In the genomic region with DNA sequence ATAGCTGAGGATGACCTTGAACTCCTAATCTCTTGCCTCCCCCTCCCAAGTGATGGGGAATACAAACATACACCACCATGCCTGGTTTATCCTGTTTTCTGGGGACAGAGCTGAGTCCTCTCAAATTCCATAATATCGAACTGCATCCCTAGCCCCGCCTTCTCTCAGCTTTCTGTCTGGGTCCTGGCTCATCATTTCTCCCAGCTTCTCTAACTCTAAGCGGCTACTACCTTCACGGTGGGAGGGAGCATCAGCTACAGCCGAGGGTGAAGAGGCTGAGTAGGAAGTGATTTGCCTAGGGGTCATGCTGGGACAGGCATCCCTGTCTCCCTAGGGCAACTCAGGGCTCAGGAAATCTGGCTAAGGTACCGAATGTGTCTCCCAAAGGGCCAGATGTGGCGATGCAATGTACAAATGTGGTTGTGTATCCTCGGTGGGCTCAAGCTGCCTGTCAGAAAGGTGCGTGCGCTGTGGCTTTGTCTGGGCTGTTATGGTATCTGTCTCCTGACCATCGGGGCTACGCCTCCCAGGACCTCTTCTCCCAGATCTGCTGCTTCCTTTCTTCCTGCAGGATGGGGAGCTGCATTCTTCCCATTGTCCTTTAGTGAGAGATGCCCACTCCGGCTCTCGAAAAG, we compare ENCODE assay signal across 8 mouse cellular contexts. TPM values are rescaled to one million over a fixed set of nuclear protein-coding genes. Genes with fewer than 3 reads are reported as not detected.
DNase-seq lines count a peak whose midpoint lies in the region; ATAC-seq and TF ChIP-seq lines count a peak whose summit lies in the region.

No protein-coding gene starts in this region.

- H3K4me3 ChIP-seq in kidney, embryonic 15.5 days (replicated peaks): peak overlapping the region; percentile 64
- H3K4me3 ChIP-seq in embryonic facial prominence, embryonic 11.5 days (ENCODE audit: low read depth, low read length): peak overlapping the region; percentile 55
- peak overlapping the region; percentile 70 for H3K4me3 ChIP-seq in hindbrain, embryonic 14.5 days (replicated peaks; ENCODE audit: low read length)
- H3K4me3 ChIP-seq in midbrain, postnatal 0 days (ENCODE audit: low read depth, low read length): peak overlapping the region; percentile 69

- peaks cover 59% of the 10 kb centered on the region for H3K4me1 ChIP-seq in kidney, embryonic 15.5 days
- H3K4me1 ChIP-seq in embryonic facial prominence, embryonic 11.5 days (ENCODE audit: control insufficient read depth, insufficient read depth, low read length): peaks cover 16% of the 10 kb centered on the region
- H3K4me1 ChIP-seq in hindbrain, embryonic 14.5 days (replicated peaks; ENCODE audit: control insufficient read depth, insufficient read depth, low read length): peaks cover 45% of the 10 kb centered on the region
- H3K4me1 ChIP-seq in midbrain, postnatal 0 days (ENCODE audit: insufficient read depth, low read length): peaks cover 27% of the 10 kb centered on the region

- no peaks in the 10 kb centered on the region for H3K9me3 ChIP-seq in kidney, embryonic 15.5 days (replicated peaks)
- H3K9me3 ChIP-seq in embryonic facial prominence, embryonic 11.5 days (replicated peaks; ENCODE audit: control insufficient read depth, low read length): no peaks in the 10 kb centered on the region
- no peaks in the 10 kb centered on the region for H3K9me3 ChIP-seq in hindbrain, embryonic 14.5 days (ENCODE audit: control insufficient read depth, low read length)
- no peaks in the 10 kb centered on the region for H3K9me3 ChIP-seq in midbrain, postnatal 0 days (ENCODE audit: low read length)

- H3K36me3 ChIP-seq in kidney, embryonic 15.5 days: no peaks in the 10 kb centered on the region
- no peaks in the 10 kb centered on the region for H3K36me3 ChIP-seq in embryonic facial prominence, embryonic 11.5 days (replicated peaks; ENCODE audit: control insufficient read depth, insufficient read depth, low read depth, low read length)
- H3K36me3 ChIP-seq in hindbrain, embryonic 14.5 days (replicated peaks; ENCODE audit: control insufficient read depth, insufficient read depth): peaks cover 27% of the 10 kb centered on the region
- peaks cover 21% of the 10 kb centered on the region for H3K36me3 ChIP-seq in midbrain, postnatal 0 days (ENCODE audit: insufficient read depth, low read length)

- ATAC-seq in kidney, embryonic 15.5 days (replicated peaks; ENCODE audit: low FRiP score): no peak
- no peak for ATAC-seq in embryonic facial prominence, embryonic 11.5 days (replicated peaks; ENCODE audit: insufficient number of reproducible peaks, low FRiP score, low TSS enrichment, low read depth)
- ATAC-seq in hindbrain, embryonic 14.5 days (ENCODE audit: low FRiP score): peak; percentile 8; the same call in 1 of the 2 replicates
- ATAC-seq in midbrain, postnatal 0 days (ENCODE audit: low FRiP score): peak; percentile 20; the same call in 1 of the 2 replicates

- peak overlapping the region; percentile 99 for H3K4me2 ChIP-seq in kidney, embryonic 15.5 days
- H3K4me2 ChIP-seq in embryonic facial prominence, embryonic 11.5 days (ENCODE audit: low read depth, low read length): peak overlapping the region; percentile 97
- peak overlapping the region; percentile 92 for H3K4me2 ChIP-seq in hindbrain, embryonic 14.5 days (replicated peaks)
- H3K4me2 ChIP-seq in midbrain, postnatal 0 days (ENCODE audit: low read depth, low read length, poor library complexity, severe bottlenecking): peak overlapping the region; percentile 83

- DNase-seq in kidney, postnatal 10 days: no peak
- peak; percentile 26 for DNase-seq in embryonic facial prominence, embryonic 11.5 days (ENCODE audit: low spot score)
- peak; percentile 62 for DNase-seq in hindbrain, embryonic 14.5 days (ENCODE audit: low spot score)
- peak; percentile 55 for DNase-seq in midbrain, postnatal 0 days (ENCODE audit: low spot score)
- no peak for DNase-seq in retina, postnatal 1 day
- DNase-seq in kidney, adult 9 months: no peak
- DNase-seq in left cerebral cortex, adult 9 months (ENCODE audit: low spot score in 2 of 2): no peak

- H3K9ac ChIP-seq in kidney, embryonic 15.5 days: peak overlapping the region; percentile 71; the same call in 1 of the 2 replicates
- H3K9ac ChIP-seq in embryonic facial prominence, embryonic 11.5 days (replicated peaks; ENCODE audit: low read length): peak overlapping the region; percentile 75
- peak overlapping the region; percentile 84 for H3K9ac ChIP-seq in hindbrain, embryonic 14.5 days
- H3K9ac ChIP-seq in midbrain, postnatal 0 days (replicated peaks; ENCODE audit: low read length, poor library complexity, severe bottlenecking): peak overlapping the region; percentile 97

- 5% methylated on average over 14 of the region's 14 CpGs for WGBS in kidney, embryonic 15.5 days
- WGBS in embryonic facial prominence, embryonic 11.5 days: 1% methylated on average over 14 of the region's 14 CpGs
- WGBS in hindbrain, embryonic 14.5 days: 3% methylated on average over 14 of the region's 14 CpGs
- WGBS in midbrain, postnatal 0 days: 2% methylated on average over 14 of the region's 14 CpGs

- peaks cover 40% of the 10 kb centered on the region for H3K27me3 ChIP-seq in kidney, embryonic 15.5 days
- peaks cover 10% of the 10 kb centered on the region for H3K27me3 ChIP-seq in embryonic facial prominence, embryonic 11.5 days (ENCODE audit: control insufficient read depth, insufficient read depth, low read length)
- H3K27me3 ChIP-seq in hindbrain, embryonic 14.5 days (ENCODE audit: control insufficient read depth, insufficient read depth, low read length): peaks cover 9% of the 10 kb centered on the region; the same call in 1 of the 2 replicates
- H3K27me3 ChIP-seq in midbrain, postnatal 0 days (ENCODE audit: insufficient read depth, low read length): no peaks in the 10 kb centered on the region

- no peak for TF ChIP-seq CTCF in midbrain, postnatal 0 days (IDR thresholded peaks at IDR 0.05)

- no peak overlapping the region for H3K27ac ChIP-seq in kidney, embryonic 15.5 days
- H3K27ac ChIP-seq in embryonic facial prominence, embryonic 11.5 days (replicated peaks; ENCODE audit: low read depth, low read length): no peak overlapping the region
- peak overlapping the region; percentile 98 for H3K27ac ChIP-seq in hindbrain, embryonic 14.5 days
- H3K27ac ChIP-seq in midbrain, postnatal 0 days (ENCODE audit: low read depth, low read length): peak overlapping the region; percentile 99

RNA-seq across cellular contexts. Expression of gene Lrrc75b, which starts 1.0 kb away (rescaled TPM):
- polyA plus RNA-seq in kidney, embryonic 15.5 days (2015; fragmentation: Nextera tagmentation; extraction: Ambion mirVana): 3.0 and 3.1 TPM in 2 replicates
- 2.0 and 2.5 TPM in 2 replicates for polyA plus RNA-seq in embryonic facial prominence, embryonic 11.5 days (2014; fragmentation: Nextera tagmentation; extraction: Ambion mirVana)
- 34.5 and 43.5 TPM in 2 replicates for polyA plus RNA-seq in hindbrain, embryonic 14.5 days (2014; fragmentation: Nextera tagmentation; extraction: Ambion mirVana)
- 41.4 and 44.2 TPM in 2 replicates for total RNA-seq in midbrain, postnatal 0 days (2014; rRNA removed)
- 37.5 and 39.5 TPM in 2 replicates for polyA plus RNA-seq in midbrain, postnatal 0 days (2015; fragmentation: Nextera tagmentation; extraction: Ambion mirVana)

RNA-seq across cellular contexts. Expression of gene Ggt1, which starts 2.2 kb away (rescaled TPM):
- polyA plus RNA-seq in kidney, embryonic 15.5 days (2015; fragmentation: Nextera tagmentation; extraction: Ambion mirVana): 128 and 137 TPM in 2 replicates
- polyA plus RNA-seq in embryonic facial prominence, embryonic 11.5 days (2014; fragmentation: Nextera tagmentation; extraction: Ambion mirVana): 0.55 and 3.0 TPM in 2 replicates
- polyA plus RNA-seq in hindbrain, embryonic 14.5 days (2014; fragmentation: Nextera tagmentation; extraction: Ambion mirVana): 1.6 and 1.7 TPM in 2 replicates
- total RNA-seq in midbrain, postnatal 0 days (2014; rRNA removed): 1.4 and 5.4 TPM in 2 replicates
- 1.0 and 2.0 TPM in 2 replicates for polyA plus RNA-seq in midbrain, postnatal 0 days (2015; fragmentation: Nextera tagmentation; extraction: Ambion mirVana)

RNA-seq across cellular contexts. Expression of gene Ggt5, which starts 30.0 kb away (rescaled TPM):
- 6.7 and 7.7 TPM in 2 replicates for polyA plus RNA-seq in kidney, embryonic 15.5 days (2015; fragmentation: Nextera tagmentation; extraction: Ambion mirVana)
- 0.22 and 0.46 TPM in 2 replicates for polyA plus RNA-seq in embryonic facial prominence, embryonic 11.5 days (2014; fragmentation: Nextera tagmentation; extraction: Ambion mirVana)
- polyA plus RNA-seq in hindbrain, embryonic 14.5 days (2014; fragmentation: Nextera tagmentation; extraction: Ambion mirVana): 2.1 and 2.7 TPM in 2 replicates
- 5.8 and 9.1 TPM in 2 replicates for total RNA-seq in midbrain, postnatal 0 days (2014; rRNA removed)
- 1.3 and 2.4 TPM in 2 replicates for polyA plus RNA-seq in midbrain, postnatal 0 days (2015; fragmentation: Nextera tagmentation; extraction: Ambion mirVana)

RNA-seq across cellular contexts. Expression of gene Gucd1, which starts 41.4 kb away (rescaled TPM):
- polyA plus RNA-seq in kidney, embryonic 15.5 days (2015; fragmentation: Nextera tagmentation; extraction: Ambion mirVana): 44.2 and 46.0 TPM in 2 replicates
- 31.4 and 33.3 TPM in 2 replicates for polyA plus RNA-seq in embryonic facial prominence, embryonic 11.5 days (2014; fragmentation: Nextera tagmentation; extraction: Ambion mirVana)
- polyA plus RNA-seq in hindbrain, embryonic 14.5 days (2014; fragmentation: Nextera tagmentation; extraction: Ambion mirVana): 23.5 and 23.9 TPM in 2 replicates
- total RNA-seq in midbrain, postnatal 0 days (2014; rRNA removed): 41.2 and 48.0 TPM in 2 replicates
- polyA plus RNA-seq in midbrain, postnatal 0 days (2015; fragmentation: Nextera tagmentation; extraction: Ambion mirVana): 12.6 and 14.4 TPM in 2 replicates

RNA-seq across cellular contexts. Expression of gene Snrpd3, which starts 41.8 kb away (rescaled TPM):
- 175 and 183 TPM in 2 replicates for polyA plus RNA-seq in kidney, embryonic 15.5 days (2015; fragmentation: Nextera tagmentation; extraction: Ambion mirVana)
- 207 and 210 TPM in 2 replicates for polyA plus RNA-seq in embryonic facial prominence, embryonic 11.5 days (2014; fragmentation: Nextera tagmentation; extraction: Ambion mirVana)
- polyA plus RNA-seq in hindbrain, embryonic 14.5 days (2014; fragmentation: Nextera tagmentation; extraction: Ambion mirVana): 118 and 119 TPM in 2 replicates
- 17.2 and 20.4 TPM in 2 replicates for total RNA-seq in midbrain, postnatal 0 days (2014; rRNA removed)
- polyA plus RNA-seq in midbrain, postnatal 0 days (2015; fragmentation: Nextera tagmentation; extraction: Ambion mirVana): 137 and 143 TPM in 2 replicates

Comparison
In these comparisons a context has a peak if more than half of its experiments do, and no peak if none do; other contexts are left out.
1. ATAC-seq: peak in hindbrain, embryonic 14.5 days (single experiment) and midbrain, postnatal 0 days (single experiment); none in kidney, embryonic 15.5 days (single experiment) and embryonic facial prominence, embryonic 11.5 days (single experiment).
2. H3K27ac ChIP-seq: peak in hindbrain, embryonic 14.5 days (single experiment) and midbrain, postnatal 0 days (single experiment); none in kidney, embryonic 15.5 days (single experiment) and embryonic facial prominence, embryonic 11.5 days (single experiment).
3. DNase-seq: peak in embryonic facial prominence, embryonic 11.5 days (single experiment), hindbrain, embryonic 14.5 days (single experiment) and midbrain, postnatal 0 days (single experiment); none in kidney, postnatal 10 days (single experiment), retina, postnatal 1 day (single experiment), kidney, adult 9 months (single experiment) and left cerebral cortex, adult 9 months (0 of 2).
4. RNA of gene Ggt1, which starts 2.2 kb away (polyA plus RNA-seq): 128 to 137 TPM in kidney, embryonic 15.5 days; 1.6 to 1.7 TPM in hindbrain, embryonic 14.5 days, 1.0 to 2.0 TPM in midbrain, postnatal 0 days and 0.55 to 3.0 TPM in embryonic facial prominence, embryonic 11.5 days; every median in the first group is over 10 times any median in the second.
5. Peak in every context shown above with its lines, with median percentiles within 50 percentile points of each other: H3K4me2 ChIP-seq, H3K4me3 ChIP-seq and H3K9ac ChIP-seq.